Mouse (Mus musculus) central nervous system, embryonic 14 days (tissue): ENCODE measurements around the gene Zbtb11. TPM values are rescaled to one million over a fixed set of nuclear protein-coding genes. Genes with fewer than 3 reads are reported as not detected.

Source experiments
- polyA plus RNA-seq: library from polyadenylated mRNA; depleted of rRNA; stranded (reverse); fragments of >200 nt; gene quantifications from 2 replicates; pipeline ENCODE4 v1.2.3, GENCODE M21; 2012; rRNA removed

Zbtb11 gene
- polyA plus RNA-seq = 13.1 and 13.3 TPM in 2 replicates

GRCm38 (mm10) chr16:55973431-55974255 is at the start of gene Zbtb11:
Gene Zbtb11, plus strand, starts transcription at chr16:55973883.

GRCm38 (mm10) chr16:55934453-55935037 is 39.1 kb upstream of the Zbtb11 start, which contains the start of gene Cep97:
Gene Cep97, minus strand, starts transcription at chr16:55934855.

GRCm38 (mm10) chr16:55966212-55966871 is 7.3 kb upstream of the Zbtb11 start, which contains the start of gene Rpl24:
Gene Rpl24, plus strand, starts transcription at chr16:55966275.

GRCm38 (mm10) chr16:56029661-56030082 is 56.0 kb downstream of the Zbtb11 start, which contains the start of gene Pcnp:
Gene Pcnp, minus strand, starts transcription at chr16:56029739.

GRCm38 (mm10) chr16:56037138-56038010 is 63.7 kb downstream of the Zbtb11 start, which contains the start of gene Trmt10c:
Gene Trmt10c, minus strand, starts transcription at chr16:56037819.

GRCm38 (mm10) chr16:56048038-56048437 is 74.4 kb downstream of the Zbtb11 start, which contains the start of gene Senp7:
Gene Senp7, plus strand, starts transcription at chr16:56048338.

Other genes with a start within 250 kb of the Zbtb11 start
- gene Nfkbiz, start 135.0 kb upstream of the Zbtb11 start, polyA plus RNA-seq = 3.2 and 4.9 TPM in 2 replicates
- 2.7 and 2.8 TPM in 2 replicates for gene Nxpe3, start 78.6 kb upstream of the Zbtb11 start, polyA plus RNA-seq
- gene Cep97, start 39.0 kb upstream of the Zbtb11 start, polyA plus RNA-seq = 9.5 and 12.0 TPM in 2 replicates
- gene Rpl24, start 7.6 kb upstream of the Zbtb11 start, polyA plus RNA-seq = 608 and 657 TPM in 2 replicates
- gene Pcnp, start 55.9 kb downstream of the Zbtb11 start, polyA plus RNA-seq = 106 and 113 TPM in 2 replicates
- gene Trmt10c, start 63.9 kb downstream of the Zbtb11 start, polyA plus RNA-seq = 10.9 and 11.0 TPM in 2 replicates
- gene Senp7, start 74.5 kb downstream of the Zbtb11 start, polyA plus RNA-seq = 39.1 and 41.4 TPM in 2 replicates
- 0.90 and 1.1 TPM in 2 replicates for gene Impg2, start 230.4 kb downstream of the Zbtb11 start, polyA plus RNA-seq